Mouse (Mus musculus) urinary bladder, postnatal 36 days (tissue): ENCODE measurements around the gene Adamts20.
"Not testable (repeated sequence)": the region's sequence is repeated elsewhere in the genome, so short reads cannot be mapped to it uniquely, and the experiment has no call there.

Experiments
- DNase-seq, 2 experiments: peaks; one replicate each; pipeline ENCODE4 v3.0.0; 2022; ENCODE audit warnings: low spot score in 2 of 2, mixed read lengths in 1 of 2

Gene Adamts20

DNA sequence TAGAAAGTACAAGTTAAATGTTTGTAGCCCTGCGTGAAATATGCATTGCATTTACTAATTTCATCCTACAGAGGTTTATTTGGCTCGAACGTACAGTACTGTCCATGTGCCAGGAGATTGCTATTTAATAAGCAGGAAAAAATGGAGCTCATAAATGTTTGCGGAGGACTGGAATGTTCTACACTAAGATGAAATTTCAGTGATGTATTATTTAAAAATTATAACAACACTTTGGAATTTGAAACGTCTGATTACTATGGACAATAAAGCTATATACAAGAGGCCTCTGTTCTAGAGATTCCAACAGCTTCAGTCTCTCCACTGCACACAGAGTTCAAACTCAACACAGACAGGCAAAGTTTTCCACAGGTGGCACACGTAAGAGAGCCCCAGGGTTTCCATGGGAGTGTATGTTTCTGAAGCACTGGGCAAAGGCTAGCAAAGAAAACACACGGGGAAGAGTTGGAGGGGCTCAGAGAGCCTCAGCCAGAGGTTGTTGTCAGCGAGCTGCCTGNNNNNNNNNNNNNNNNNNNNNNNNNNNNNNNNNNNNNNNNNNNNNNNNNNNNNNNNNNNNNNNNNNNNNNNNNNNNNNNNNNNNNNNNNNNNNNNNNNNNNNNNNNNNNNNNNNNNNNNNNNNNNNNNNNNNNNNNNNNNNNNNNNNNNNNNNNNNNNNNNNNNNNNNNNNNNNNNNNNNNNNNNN lies 20.6 kb downstream of the Adamts20 start:
- DNase-seq: no peak

DNA sequence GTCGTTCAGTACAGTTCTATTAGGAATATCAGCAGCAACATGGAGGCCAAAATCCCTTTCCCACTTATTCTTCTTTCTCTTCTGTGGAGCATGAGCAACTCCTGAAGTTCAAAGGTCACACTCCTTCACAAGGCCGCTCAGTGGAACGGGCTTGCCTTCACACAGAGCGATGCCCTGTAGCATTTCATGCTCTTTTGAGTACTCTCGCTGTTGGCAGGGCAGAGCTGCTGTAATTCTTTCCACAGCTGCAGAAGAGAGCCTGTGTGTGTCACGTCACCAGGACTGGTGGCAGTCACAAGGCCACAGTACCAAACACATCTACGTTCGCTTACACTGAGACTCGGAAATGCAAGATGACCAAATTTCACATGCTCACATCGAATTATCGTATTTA lies 21.2 kb downstream of the Adamts20 start:
- no peak for DNase-seq

DNA sequence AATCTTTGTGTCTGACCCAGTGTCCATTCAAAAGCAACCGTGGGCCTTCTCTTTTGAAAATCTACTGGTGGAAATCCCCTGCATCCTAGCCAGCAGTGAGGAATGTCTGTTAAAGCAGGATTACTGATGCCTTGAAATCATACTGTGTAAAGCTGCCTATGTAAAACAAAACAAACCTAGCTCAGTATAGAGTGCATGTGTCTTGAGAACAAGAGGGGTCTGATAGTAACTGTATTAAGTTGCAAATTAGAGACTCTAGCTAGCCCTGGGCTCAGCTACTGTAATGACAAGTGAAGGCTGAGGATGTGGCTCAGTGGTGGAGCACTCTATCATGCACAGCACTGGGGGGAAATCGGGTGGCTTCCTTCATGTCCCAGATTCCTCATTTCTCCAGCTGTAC lies 22.2 kb downstream of the Adamts20 start:
- DNase-seq: no peak

DNA sequence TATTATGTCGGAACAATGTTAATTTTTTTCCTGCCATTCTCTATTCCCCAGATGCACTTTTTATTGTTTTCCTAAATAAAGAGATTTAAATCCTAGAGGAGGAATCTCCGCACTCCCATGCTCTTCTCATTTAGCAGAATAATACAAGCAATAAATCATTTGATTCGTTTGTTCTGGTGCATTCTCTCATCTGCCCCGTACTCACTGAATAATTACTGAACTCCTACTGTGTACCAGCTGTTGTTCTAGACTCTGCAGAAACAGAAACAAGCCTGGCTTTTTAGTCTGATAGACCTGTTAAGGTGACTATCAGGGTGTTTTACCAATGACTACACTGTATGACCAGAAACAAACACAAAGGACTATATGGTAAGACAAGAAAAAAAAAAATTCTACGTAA lies 29.7 kb downstream of the Adamts20 start:
- no peak for DNase-seq

DNA sequence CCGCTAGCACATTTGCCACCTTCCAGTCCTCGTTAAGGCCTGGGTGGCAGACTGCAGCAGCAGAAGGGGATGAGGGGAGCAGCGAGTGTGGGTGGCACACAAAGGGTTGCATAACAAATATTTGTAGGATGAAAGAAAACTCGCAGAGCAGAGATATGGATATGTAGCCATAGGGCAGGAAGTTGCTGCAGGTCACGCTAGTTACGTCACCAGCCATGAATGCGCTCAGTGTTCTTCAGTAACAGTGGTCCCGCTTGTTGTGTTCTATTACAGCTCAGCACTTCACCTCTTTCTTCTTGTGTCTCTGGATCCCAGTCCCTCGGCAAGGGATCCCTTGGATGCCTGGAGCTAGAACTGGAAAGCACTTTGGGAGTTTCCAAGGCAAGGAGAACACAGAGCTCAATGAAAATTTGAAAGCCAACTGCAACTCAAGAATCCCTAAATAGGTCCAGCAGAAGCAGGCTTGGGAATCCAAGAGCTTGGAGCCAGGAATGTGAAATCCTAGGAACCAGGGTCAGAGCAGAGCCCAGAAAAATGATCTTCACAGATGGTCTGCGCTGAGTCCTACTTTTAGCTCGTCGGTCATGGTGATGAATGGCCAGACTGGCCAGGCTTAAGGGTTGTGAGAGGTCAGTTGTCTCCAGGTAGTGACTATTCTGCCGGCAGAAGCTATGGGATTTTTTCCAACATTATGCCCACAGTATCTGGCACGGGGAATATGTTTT lies 34.4 kb downstream of the Adamts20 start:
- DNase-seq: no peak

DNA sequence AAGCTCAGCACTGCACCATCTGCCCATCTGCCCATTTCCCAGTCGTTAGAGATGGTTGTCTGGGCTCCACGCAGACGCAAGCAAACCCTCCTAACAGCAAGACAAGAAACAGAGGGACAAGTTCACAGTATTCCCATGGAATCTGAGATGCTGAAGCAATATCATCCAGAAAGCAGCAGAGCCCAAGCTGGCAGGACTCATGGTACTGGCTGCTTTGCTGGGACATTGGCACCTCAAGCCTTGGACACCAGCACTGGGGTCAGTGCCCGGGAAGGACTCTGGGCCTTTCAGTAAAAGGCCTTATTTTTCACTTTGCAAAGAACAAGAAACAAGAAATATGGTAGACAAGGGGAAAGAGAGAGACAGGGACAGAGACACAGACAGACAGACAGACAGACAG lies 36.5 kb downstream of the Adamts20 start:
- no peak for DNase-seq

DNA sequence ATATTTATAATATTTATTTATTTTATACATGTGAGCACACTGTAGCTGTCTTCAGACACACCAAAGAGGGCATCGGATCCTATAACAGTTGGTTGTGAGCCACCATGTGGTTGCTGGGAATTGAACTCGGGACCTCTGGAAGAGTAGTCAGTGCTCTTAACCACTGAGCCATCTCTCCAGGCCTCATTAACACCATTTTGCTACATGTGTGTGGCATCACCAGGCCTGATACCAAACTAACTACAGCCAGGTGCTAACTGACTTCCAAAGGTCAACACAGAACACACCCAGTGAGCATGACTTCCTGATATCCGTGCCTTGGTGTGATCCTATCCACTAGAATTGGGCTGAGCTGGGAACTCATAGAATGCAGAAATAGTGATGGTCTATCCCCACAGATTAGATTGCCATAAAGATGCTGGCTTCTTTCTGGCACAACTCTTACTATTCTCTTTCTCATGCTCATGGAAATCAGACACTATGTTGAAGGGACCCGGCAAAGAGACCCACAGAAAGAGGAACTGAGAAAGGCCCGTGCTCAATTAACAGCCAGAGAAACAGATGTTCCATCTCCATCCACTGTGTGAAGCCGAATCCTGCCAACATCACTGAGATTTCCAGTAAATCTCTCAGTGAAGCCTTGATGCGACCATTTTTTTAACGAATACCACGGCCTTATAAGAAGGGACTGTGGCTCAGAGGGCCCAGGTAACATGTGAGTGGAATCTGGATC lies 37.6 kb downstream of the Adamts20 start:
- no peak for DNase-seq

DNA sequence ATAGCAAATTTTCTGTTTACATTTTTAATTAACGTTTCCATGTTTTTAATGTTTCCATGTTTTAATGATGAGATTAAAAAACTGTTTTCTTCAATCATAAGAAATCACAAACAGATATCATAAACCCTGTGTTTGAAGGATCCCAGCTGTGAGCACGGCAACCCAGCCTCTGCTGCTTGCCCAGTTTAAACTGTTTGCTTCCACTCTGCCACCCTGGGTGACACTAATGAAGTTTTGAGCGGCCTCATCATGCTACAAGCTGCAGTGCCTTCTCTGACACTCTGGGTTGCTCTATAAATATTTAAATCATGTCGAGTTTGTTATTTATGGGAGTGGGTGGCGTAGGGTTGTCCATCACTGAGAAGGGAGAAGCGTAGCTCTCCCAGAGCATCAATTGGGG lies 44.7 kb downstream of the Adamts20 start:
- DNase-seq: no peak

DNA sequence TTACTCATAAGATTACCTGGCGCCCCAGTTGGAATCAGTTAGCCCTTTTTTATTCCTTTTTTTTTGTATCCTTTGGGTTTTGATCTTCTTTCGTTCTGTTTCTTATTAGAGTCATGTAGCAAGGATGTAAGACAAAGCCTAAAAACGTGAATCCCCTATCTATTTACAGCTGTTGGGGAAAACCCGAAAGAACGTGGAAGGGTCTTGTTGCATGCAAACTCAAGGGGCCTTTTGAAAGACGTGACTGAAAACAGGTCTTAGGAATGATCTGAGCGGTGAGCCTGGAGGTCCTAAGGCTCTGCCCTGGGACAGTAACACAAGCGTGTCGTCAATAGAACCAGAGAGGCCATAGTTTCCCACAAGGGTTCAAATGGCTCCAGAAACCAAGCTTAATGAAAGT lies 46.1 kb downstream of the Adamts20 start:
- no peak for DNase-seq

DNA sequence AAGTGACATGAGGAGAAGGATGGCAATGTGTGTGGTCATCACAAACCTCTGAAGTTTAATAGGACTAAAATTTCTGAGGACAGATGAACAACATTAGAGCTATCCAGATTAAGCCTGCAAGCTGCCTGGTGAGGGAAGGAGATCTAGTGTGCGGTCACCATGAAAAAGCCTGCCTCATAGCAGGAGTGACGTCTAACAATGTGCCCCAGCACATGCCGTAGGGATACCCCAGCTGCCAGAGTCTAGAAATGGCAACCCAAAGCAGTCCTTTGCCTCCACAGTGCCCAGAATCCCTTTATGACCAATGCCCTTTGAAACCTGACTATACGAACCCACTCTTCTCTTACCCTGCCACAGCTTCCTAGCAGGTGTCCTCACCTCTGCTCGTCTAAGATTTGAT lies 46.8 kb downstream of the Adamts20 start:
- DNase-seq: no peak

DNA sequence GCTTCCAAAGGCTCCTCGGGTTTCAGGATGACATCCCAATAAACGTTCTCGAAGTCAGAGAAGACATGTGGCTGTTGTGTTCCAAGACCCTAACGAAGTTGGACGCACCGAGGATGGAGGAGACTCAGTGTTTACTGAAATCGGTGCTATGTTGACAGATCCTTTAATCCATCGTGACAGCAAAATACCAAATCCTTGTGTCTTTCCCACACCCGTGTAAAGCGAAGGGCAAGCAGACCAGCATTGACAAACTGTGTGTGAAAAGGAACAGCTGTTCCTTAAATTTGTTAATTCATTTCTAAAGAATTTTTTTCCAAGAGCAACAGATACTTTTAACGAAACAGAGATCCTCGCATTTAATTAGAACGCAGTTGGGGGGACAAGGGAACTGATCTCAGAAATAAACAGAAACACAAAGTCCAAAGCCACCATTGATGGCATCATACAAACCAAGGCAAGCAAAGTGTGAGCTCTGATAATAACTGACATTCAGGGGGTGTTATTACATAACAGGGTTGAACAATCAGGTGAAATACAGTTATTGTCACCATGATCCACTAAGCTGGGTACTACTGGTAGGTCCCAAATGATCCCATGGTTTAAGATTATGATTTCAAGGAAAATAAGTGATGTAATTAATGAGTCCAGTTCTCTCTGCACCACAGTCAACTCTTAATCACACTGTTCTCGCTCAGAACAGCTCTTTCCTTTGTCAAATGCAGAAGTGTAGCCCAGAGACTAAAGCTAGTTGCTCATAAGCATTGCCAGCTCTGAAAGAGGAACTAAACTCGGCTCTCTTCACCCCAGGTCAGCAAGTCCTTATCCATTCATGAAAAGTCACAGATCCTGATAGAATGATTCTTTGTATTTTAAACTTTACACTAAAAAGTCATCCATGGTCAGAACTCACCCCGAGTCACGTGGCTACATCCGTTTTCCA lies 47.7 kb downstream of the Adamts20 start:
- no peak for DNase-seq

DNA sequence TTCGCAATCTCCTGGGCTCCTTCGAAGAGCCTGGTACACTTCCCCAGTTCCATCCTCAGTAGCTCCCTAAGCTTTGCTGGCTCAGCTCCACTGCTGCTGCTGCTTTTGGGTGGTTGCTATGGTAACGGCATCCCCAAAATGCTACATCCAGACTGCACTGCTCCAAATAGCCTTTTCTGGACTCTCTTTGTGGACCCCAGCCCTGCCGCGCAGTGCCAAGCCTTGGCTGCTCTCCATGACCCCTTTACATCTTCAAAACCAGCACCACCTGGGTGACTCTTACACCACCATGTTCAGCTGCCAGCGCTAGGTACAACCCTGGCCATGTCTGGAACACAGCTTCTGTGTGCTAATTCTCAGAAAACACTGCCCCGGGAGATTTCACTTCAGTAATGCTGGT lies 55.4 kb downstream of the Adamts20 start:
- DNase-seq: no peak

DNA sequence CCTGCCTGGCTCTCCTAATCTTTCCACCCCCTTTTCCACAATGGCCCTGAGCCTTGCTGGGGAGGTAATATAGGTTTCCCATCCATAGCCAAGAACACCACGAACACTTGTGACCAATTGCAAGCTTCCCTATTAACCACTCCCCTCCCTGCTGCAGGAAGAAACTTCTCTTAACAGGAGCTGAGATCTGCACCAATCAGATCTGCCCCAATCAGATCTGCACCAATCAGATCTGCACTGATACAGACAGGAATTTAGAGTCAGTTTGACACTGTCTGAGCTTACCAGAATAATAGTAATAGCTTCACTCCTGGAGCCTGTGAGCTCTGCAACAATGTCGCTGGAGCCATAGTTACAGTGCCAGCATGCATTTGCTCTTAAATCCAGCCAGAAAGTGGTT lies 58.9 kb downstream of the Adamts20 start:
- DNase-seq: no peak

DNA sequence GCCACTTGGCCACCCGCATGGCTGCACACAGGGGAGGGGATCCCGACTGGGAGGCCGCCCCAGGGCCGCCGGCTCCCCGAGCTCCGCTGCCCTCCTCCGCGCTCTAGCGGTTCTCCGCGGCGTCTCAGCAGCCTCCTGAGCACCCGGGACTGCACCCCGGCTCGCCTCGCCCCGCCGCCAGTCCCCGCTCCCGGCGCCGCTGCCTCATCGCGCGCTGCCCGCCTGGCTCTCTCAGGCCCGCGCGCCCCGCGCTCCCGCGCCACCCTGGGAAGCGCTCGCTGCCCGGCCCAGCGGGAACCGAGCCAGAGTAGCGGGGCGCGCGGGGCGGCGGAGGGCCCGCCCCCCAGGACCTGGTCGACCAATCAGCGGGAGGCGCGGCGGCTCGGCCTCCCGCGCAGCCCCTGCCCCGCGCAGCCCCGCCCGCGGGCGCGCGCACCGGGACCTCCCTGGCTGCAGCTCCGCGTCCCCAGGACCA lies 61.1 kb downstream of the Adamts20 start:
- peak; percentile 20 to 48 for DNase-seq

DNA sequence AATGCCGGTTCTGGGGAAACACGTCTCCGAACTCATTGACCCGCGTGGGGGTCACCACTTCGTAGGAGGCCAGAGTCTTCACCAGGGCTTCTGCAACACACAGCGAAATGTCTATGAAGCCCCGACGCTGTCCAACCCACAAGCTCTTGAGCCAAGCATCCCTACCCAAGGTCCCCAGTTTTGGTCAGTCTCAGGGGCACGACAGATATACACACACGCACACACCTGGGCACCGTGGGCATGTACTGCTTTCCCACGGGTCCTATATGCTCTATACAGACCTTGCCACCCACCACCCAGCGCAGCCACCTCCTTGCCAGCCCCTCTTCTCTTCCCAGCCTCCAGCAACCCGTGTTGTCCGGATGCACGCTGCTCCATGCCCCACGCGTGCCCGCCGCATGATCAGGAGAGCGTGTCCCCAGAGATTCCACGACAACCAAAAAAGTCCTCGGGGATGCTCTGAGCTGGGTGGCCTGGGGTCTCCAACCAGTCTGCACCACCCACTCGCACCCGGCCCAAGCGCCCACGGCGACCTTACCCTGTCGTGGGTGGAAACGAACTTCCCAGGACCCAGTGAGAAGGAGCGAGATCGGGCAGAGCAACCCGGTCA lies 61.7 kb downstream of the Adamts20 start:
- no peak for DNase-seq

DNA sequence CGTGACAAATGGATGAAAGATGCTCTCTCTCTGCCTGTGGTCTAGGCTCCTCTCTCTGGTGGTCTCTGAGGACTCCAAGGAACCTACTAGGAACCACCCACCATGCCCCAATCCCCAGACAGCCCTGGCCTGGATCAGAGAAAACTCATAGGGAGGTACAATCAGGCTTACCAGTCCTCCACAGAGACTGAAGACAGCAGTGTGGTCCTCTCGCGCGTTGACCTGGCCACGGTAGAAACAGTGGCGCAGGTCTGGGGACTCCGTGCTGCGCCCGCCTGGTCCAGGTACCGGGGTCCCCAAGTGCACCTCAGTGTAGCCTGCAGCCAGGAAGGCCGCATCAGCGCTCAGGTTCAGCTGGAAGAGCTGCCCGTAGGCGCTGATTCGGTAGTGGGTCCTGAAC lies 62.2 kb downstream of the Adamts20 start:
- DNase-seq: no peak

DNA sequence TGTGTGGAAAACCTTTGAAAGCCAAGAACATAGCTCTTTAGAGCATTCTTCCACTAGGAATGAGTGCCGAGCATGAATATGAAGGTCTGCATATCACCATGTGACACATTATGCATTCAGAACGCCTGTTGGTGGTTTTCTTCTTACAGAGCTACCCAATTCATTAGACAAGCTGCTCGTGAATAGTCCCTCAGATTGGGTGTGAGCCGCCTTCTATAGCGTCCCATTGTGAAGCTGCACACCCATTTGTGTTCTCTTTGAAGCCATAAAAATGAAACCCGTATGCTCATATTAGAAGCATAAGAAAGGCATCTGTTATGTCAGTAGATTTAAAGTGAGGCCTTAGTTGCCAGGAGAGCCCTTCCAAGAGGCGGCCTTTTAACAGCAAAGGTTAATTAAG lies 72.5 kb downstream of the Adamts20 start:
- no peak for DNase-seq

DNA sequence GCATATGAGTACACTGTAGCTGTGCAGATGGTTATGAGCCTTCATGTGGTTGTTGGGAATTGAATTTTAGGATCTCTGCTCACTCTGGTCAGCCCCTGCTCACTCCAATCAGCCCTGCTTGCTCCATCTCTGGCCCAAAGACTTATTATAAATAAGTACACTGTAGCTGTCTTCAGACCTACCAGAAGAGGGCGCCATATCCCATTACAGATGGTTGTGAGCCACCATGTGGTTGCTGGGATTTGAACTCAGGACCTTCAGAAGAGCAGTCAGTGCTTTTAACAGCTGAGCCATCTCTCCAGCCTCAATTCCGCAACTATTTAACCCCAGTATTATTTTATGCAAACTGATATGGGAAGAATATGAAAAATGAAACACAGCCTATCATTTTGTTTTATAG lies 75.1 kb downstream of the Adamts20 start:
- DNase-seq: not testable (repeated sequence)

DNA sequence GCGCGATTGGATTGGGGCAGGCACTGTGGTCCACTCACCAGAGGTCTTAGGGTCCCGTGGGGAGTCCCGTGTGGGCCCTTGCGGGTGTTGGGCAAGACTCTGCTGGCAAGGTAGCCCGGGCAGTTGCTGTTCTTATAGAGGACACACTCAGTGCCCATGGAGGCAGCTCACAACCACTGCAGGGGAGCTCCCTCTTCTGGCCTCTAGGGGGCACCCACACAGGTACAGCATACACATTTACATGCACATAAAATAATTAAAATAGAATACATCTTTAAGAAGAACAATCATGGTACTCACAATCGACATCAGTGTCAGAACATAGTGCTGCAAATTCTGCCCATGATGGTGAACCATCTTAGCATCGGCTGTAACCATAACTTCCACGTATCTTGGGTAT lies 85.8 kb downstream of the Adamts20 start:
- DNase-seq: no peak

DNA sequence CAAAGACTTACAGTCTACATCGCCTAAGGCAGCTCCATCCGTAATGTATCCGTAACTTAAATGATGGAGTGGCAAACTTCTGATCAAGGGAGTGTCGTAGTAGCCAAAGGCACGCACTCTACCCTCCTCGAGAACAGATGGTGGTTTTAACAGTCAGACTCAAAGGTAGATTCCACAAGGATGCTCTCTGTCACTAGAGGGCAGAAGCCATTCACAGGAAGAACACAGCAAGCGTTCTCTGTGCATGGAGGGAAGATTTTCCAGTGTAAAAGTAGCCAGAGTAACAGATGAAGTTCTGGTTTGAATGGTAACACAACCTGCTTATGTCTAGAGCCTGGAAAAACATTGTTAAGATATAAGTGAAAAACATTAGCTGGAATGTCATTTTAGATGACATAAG lies 92.7 kb downstream of the Adamts20 start:
- no peak for DNase-seq

DNA sequence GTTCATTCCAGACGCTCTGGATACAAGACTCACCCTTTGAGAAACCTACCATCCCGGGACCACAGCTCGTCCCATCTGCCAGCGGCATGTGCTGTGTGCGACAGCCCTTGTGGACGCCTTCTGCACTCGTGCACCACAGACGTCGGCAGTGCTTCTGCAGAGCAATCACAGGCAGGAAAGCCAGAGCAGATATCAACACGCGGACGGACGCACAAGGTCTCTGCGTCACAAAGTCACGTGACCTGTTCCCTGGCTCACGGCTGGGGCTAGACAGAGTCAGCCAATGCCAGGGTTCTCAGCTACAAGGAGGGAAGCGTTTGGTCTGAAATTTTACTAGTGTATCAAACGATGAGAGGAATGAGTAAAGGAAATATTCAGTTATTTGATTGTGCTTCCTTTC lies 116.2 kb downstream of the Adamts20 start:
- DNase-seq: no peak
